Mouse (Mus musculus) kidney, postnatal 4 days (tissue): ENCODE measurements at regions not wholly inside any gene's neighbourhood (a gene's known extent, or its start where the extent isn't known, plus 50 kb on each side); places are given as distances from the start of the nearest gene placed in this dataset.

ENCODE experiments used
- DNase-seq, 2 experiments: peaks; one replicate each; pipeline ENCODE4 v3.0.0; 2021; ENCODE audit warnings: mixed read lengths in 2 of 2

- peak in 1 of 2 experiments; percentile 0 for DNase-seq
These were observed 629.2 kb downstream of the Triml1 start for GRCm38 (mm10) chr8:42512056-42512455.
